Mouse (Mus musculus): ENCODE results near the gene Cntn6. TPM values are rescaled to one million over a fixed set of nuclear protein-coding genes. Genes with fewer than 3 reads are reported as not detected.
A peak's percentile ranks its signal among the peaks of the same experiment; 100 is the strongest.

Cntn6 gene
- polyA plus RNA-seq, 1 experiment from 2014 or later: 13.2 TPM

DNA sequence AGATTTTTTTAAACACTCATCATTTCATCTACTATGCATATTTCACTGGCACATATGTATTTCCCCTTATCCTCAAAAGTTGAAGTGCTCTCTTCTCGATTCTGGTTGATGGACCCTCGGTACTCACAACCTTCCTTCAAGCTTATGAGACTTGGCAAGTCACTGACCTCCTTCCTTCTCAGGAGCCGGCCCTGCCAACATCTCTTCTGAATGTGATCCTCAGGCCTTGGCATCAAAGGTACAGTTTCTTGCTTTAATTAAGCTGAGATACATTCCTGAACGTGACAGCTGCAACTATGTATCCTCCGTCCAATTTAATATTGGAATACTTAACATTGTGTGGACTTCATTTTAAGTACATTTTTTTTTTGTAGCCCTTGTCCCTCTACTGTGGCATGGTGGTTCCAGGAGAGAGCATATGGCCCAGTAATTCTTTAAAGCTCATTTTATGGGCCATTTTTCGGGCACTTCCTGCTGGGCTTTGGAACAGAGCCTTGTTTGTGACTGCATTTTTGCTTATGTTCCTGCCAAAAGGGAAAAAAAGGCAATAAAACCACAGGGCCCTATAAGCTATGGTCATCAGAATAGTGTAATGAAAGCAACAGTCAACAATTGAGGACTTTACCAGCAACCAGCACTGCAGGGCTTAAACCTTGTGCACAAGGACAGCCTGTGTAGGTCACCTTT, 196.0 kb downstream of the Cntn6 start:
- 80% methylated on average over 6 of the region's 6 CpGs for WGBS

GRCm38 (mm10) chr6:104728571-104728970, 236.0 kb downstream of the Cntn6 start:
- ATAC-seq (ENCODE audit: low FRiP score): no peak

More for the DNA sequence above, 196.0 kb downstream of the Cntn6 start:
- Histone ChIP-seq H3K9ac (no peak overlapping the region), H3K27me3 (ENCODE audit: control insufficient read depth, insufficient read depth, low read length) (no peaks in the 10 kb centered on the region), H3K27ac (no peak overlapping the region), H3K4me3 (replicated peaks; ENCODE audit: low read length) (no peak overlapping the region), H3K4me1 (replicated peaks; ENCODE audit: control insufficient read depth, insufficient read depth, low read length) (no peaks in the 10 kb centered on the region), H3K36me3 (replicated peaks; ENCODE audit: control insufficient read depth, insufficient read depth) (no peaks in the 10 kb centered on the region), H3K4me2 (replicated peaks) (no peak overlapping the region), H3K9me3 (ENCODE audit: control insufficient read depth, low read length) (no peaks in the 10 kb centered on the region)
- peak; percentile 28 for DNase-seq (ENCODE audit: low spot score)
- no peak for ATAC-seq (ENCODE audit: low FRiP score)

DNA sequence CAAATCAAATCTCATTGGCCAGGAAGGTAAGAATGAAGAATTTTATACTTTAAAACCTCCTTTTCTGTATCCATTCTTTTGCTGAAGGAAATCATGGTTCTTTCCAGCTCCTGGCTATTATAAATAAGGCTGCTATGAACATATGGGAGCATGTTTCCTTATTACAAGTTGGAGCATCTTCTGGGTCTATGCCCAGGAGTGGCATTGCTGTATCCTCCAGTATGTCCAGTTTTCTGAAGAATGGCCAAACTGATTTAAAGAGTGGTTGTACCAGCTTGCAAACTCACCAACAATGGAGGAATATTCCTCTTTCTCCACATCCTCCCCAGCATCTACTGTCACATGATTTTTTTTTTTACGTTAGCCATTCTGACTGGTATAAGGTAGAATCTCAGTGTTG, 241.7 kb downstream of the Cntn6 start:
- ATAC-seq (ENCODE audit: low FRiP score) (no peak), DNase-seq (ENCODE audit: low spot score) (no peak)
- H3K27me3 ChIP-seq (ENCODE audit: control insufficient read depth, insufficient read depth, low read length): no peaks in the 10 kb centered on the region
- no peak overlapping the region for H3K4me2 ChIP-seq (replicated peaks)
- no peaks in the 10 kb centered on the region for H3K36me3 ChIP-seq (replicated peaks; ENCODE audit: control insufficient read depth, insufficient read depth)
- H3K4me3 ChIP-seq (replicated peaks; ENCODE audit: low read length): no peak overlapping the region
- H3K9me3 ChIP-seq (ENCODE audit: control insufficient read depth, low read length): no peaks in the 10 kb centered on the region
- no peak overlapping the region for H3K27ac ChIP-seq
- no peaks in the 10 kb centered on the region for H3K4me1 ChIP-seq (replicated peaks; ENCODE audit: control insufficient read depth, insufficient read depth, low read length)
- no peak overlapping the region for H3K9ac ChIP-seq
- WGBS: 100% methylated on average over 1 of the region's 1 CpGs

More at GRCm38 (mm10) chr6:104728571-104728970, 236.0 kb downstream of the Cntn6 start:
- Histone ChIP-seq H3K36me3 (replicated peaks; ENCODE audit: control insufficient read depth, insufficient read depth) (no peaks in the 10 kb centered on the region), H3K9ac (no peak overlapping the region), H3K4me2 (replicated peaks) (no peak overlapping the region), H3K4me1 (replicated peaks; ENCODE audit: control insufficient read depth, insufficient read depth, low read length) (no peaks in the 10 kb centered on the region), H3K4me3 (replicated peaks; ENCODE audit: low read length) (no peak overlapping the region), H3K27me3 (ENCODE audit: control insufficient read depth, insufficient read depth, low read length) (no peaks in the 10 kb centered on the region), H3K27ac (no peak overlapping the region), H3K9me3 (ENCODE audit: control insufficient read depth, low read length) (no peaks in the 10 kb centered on the region)
- DNase-seq (ENCODE audit: low spot score): no peak
- WGBS: 69% methylated on average over 1 of the region's 1 CpGs

- H3K36me3 ChIP-seq (replicated peaks; ENCODE audit: control insufficient read depth, insufficient read depth): no peaks in the 10 kb centered on the region
- no peaks in the 10 kb centered on the region for H3K4me1 ChIP-seq (replicated peaks; ENCODE audit: control insufficient read depth, insufficient read depth, low read length)
- no peak overlapping the region for H3K9ac ChIP-seq
- ATAC-seq (ENCODE audit: low FRiP score) (no peak), DNase-seq (ENCODE audit: low spot score) (no peak)
- no peaks in the 10 kb centered on the region for H3K9me3 ChIP-seq (ENCODE audit: control insufficient read depth, low read length)
- WGBS: 91% methylated on average over 4 of the region's 4 CpGs
- H3K27me3 ChIP-seq (ENCODE audit: control insufficient read depth, insufficient read depth, low read length): no peaks in the 10 kb centered on the region
- H3K4me3 ChIP-seq (replicated peaks; ENCODE audit: low read length): no peak overlapping the region
- no peak overlapping the region for H3K27ac ChIP-seq
- no peak overlapping the region for H3K4me2 ChIP-seq (replicated peaks)
Measured at GRCm38 (mm10) chr6:104738999-104739398, 246.4 kb downstream of the Cntn6 start.

DNA sequence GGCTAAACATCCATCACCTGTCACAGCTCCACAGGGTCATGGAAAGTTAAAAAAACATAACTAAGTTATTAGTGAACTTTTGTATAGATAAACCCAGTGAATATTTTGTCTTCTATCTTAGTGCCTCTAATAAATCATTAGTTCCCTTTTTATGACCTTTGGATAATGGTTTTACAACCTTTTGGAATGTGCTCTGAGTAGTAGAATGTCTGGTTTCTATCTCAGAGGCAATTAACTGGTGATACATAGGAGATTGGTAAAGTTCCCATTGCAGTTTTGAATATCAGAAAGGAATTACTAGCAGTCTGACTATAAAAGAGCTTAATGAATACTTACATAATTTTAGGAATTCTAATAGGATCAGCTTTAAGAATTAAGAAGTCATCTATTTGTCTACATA, 265.5 kb downstream of the Cntn6 start:
- no peak overlapping the region for H3K4me2 ChIP-seq (replicated peaks)
- H3K36me3 ChIP-seq (replicated peaks; ENCODE audit: control insufficient read depth, insufficient read depth): no peaks in the 10 kb centered on the region
- H3K9ac ChIP-seq: no peak overlapping the region
- no peaks in the 10 kb centered on the region for H3K9me3 ChIP-seq (ENCODE audit: control insufficient read depth, low read length)
- DNase-seq (ENCODE audit: low spot score) (no peak), ATAC-seq (ENCODE audit: low FRiP score) (no peak)
- no peak overlapping the region for H3K4me3 ChIP-seq (replicated peaks; ENCODE audit: low read length)
- no peaks in the 10 kb centered on the region for H3K27me3 ChIP-seq (ENCODE audit: control insufficient read depth, insufficient read depth, low read length)
- no peak overlapping the region for H3K27ac ChIP-seq
- H3K4me1 ChIP-seq (replicated peaks; ENCODE audit: control insufficient read depth, insufficient read depth, low read length): no peaks in the 10 kb centered on the region

- DNase-seq (ENCODE audit: low spot score): no peak
- 88% methylated on average over 3 of the region's 3 CpGs for WGBS
Measured at GRCm38 (mm10) chr6:104761226-104761625, 268.6 kb downstream of the Cntn6 start.

GRCm38 (mm10) chr6:104783891-104784290, 291.3 kb downstream of the Cntn6 start:
- H3K9ac ChIP-seq: no peak overlapping the region
- H3K4me3 ChIP-seq (replicated peaks; ENCODE audit: low read length): no peak overlapping the region
- 96% methylated on average over 3 of the region's 3 CpGs for WGBS
- no peaks in the 10 kb centered on the region for H3K27me3 ChIP-seq (ENCODE audit: control insufficient read depth, insufficient read depth, low read length)
- ATAC-seq (ENCODE audit: low FRiP score): 0 out of 2 replicates have a peak, but pooled peaks have one; percentile 11
- H3K27ac ChIP-seq: no peak overlapping the region
- no peaks in the 10 kb centered on the region for H3K36me3 ChIP-seq (replicated peaks; ENCODE audit: control insufficient read depth, insufficient read depth)
- H3K4me1 ChIP-seq (replicated peaks; ENCODE audit: control insufficient read depth, insufficient read depth, low read length): no peaks in the 10 kb centered on the region
- no peak overlapping the region for H3K4me2 ChIP-seq (replicated peaks)
- DNase-seq (ENCODE audit: low spot score): no peak
- H3K9me3 ChIP-seq (ENCODE audit: control insufficient read depth, low read length): no peaks in the 10 kb centered on the region

More at GRCm38 (mm10) chr6:104761226-104761625, 268.6 kb downstream of the Cntn6 start:
- Histone ChIP-seq H3K9me3 (ENCODE audit: control insufficient read depth, low read length) (no peaks in the 10 kb centered on the region), H3K4me2 (replicated peaks) (no peak overlapping the region), H3K27me3 (ENCODE audit: control insufficient read depth, insufficient read depth, low read length) (no peaks in the 10 kb centered on the region), H3K27ac (no peak overlapping the region), H3K9ac (no peak overlapping the region), H3K4me3 (replicated peaks; ENCODE audit: low read length) (no peak overlapping the region), H3K36me3 (replicated peaks; ENCODE audit: control insufficient read depth, insufficient read depth) (no peaks in the 10 kb centered on the region), H3K4me1 (replicated peaks; ENCODE audit: control insufficient read depth, insufficient read depth, low read length) (no peaks in the 10 kb centered on the region)
- no peak for ATAC-seq (ENCODE audit: low FRiP score)

DNA sequence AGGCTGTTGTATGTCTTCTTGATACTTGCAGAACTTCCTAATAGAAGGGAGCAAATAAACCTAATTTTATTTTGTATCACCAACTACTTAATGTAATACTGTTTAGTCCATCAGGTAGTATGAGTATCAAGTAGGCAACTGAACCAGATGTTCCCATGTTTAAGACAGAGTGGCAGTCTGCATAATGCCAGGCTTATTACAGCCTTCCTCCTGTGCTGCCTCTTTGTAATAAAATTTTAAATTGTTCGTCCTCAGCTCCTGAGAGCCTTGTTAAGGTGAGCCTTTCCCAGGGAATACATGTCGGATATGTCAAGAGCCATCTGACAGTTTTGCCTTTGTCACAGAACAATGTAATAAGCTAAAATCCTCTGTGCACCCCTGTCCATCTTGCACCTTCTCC, 294.9 kb downstream of the Cntn6 start:
- Histone ChIP-seq H3K27me3 (ENCODE audit: control insufficient read depth, insufficient read depth, low read length) (no peaks in the 10 kb centered on the region), H3K4me1 (replicated peaks; ENCODE audit: control insufficient read depth, insufficient read depth, low read length) (no peaks in the 10 kb centered on the region), H3K9me3 (ENCODE audit: control insufficient read depth, low read length) (no peaks in the 10 kb centered on the region), H3K27ac (no peak overlapping the region), H3K4me2 (replicated peaks) (no peak overlapping the region), H3K36me3 (replicated peaks; ENCODE audit: control insufficient read depth, insufficient read depth) (no peaks in the 10 kb centered on the region), H3K4me3 (replicated peaks; ENCODE audit: low read length) (no peak overlapping the region), H3K9ac (no peak overlapping the region)
- DNase-seq (ENCODE audit: low spot score): no peak
- WGBS: 69% methylated on average over 2 of the region's 2 CpGs
- ATAC-seq (ENCODE audit: low FRiP score): no peak

- Histone ChIP-seq H3K4me2 (replicated peaks) (no peak overlapping the region), H3K4me1 (replicated peaks; ENCODE audit: control insufficient read depth, insufficient read depth, low read length) (no peaks in the 10 kb centered on the region), H3K4me3 (replicated peaks; ENCODE audit: low read length) (no peak overlapping the region), H3K27ac (no peak overlapping the region), H3K27me3 (ENCODE audit: control insufficient read depth, insufficient read depth, low read length) (no peaks in the 10 kb centered on the region), H3K36me3 (replicated peaks; ENCODE audit: control insufficient read depth, insufficient read depth) (no peaks in the 10 kb centered on the region), H3K9me3 (ENCODE audit: control insufficient read depth, low read length) (no peaks in the 10 kb centered on the region), H3K9ac (no peak overlapping the region)
- 69% methylated on average over 4 of the region's 4 CpGs for WGBS
- DNase-seq (ENCODE audit: low spot score) (peak; percentile 31), ATAC-seq (ENCODE audit: low FRiP score) (no peak)
Measured at GRCm38 (mm10) chr6:104808526-104808925, 315.9 kb downstream of the Cntn6 start.

GRCm38 (mm10) chr6:104815610-104816009, 323.0 kb downstream of the Cntn6 start:
- H3K27ac ChIP-seq: no peak overlapping the region
- no peaks in the 10 kb centered on the region for H3K36me3 ChIP-seq (replicated peaks; ENCODE audit: control insufficient read depth, insufficient read depth)
- H3K9me3 ChIP-seq (ENCODE audit: control insufficient read depth, low read length): no peaks in the 10 kb centered on the region
- DNase-seq (ENCODE audit: low spot score) (no peak), ATAC-seq (ENCODE audit: low FRiP score) (no peak)
- no peak overlapping the region for H3K4me2 ChIP-seq (replicated peaks)
- H3K4me3 ChIP-seq (replicated peaks; ENCODE audit: low read length): no peak overlapping the region
- WGBS: 93% methylated on average over 2 of the region's 2 CpGs
- no peaks in the 10 kb centered on the region for H3K4me1 ChIP-seq (replicated peaks; ENCODE audit: control insufficient read depth, insufficient read depth, low read length)
- no peaks in the 10 kb centered on the region for H3K27me3 ChIP-seq (ENCODE audit: control insufficient read depth, insufficient read depth, low read length)
- H3K9ac ChIP-seq: no peak overlapping the region
